Mouse (Mus musculus) heart, embryonic 15.5 days (tissue): ENCODE measurements at regions not wholly inside any gene's neighbourhood (a gene's known extent, or its start where the extent isn't known, plus 50 kb on each side); places are given as distances from the start of the nearest gene placed in this dataset.
"Not testable (repeated sequence)": the region's sequence is repeated elsewhere in the genome, so short reads cannot be mapped to it uniquely, and the experiment has no call there.

Source experiments
- ATAC-seq: fragments of 200-750 bp; cut with Nextera tagmentation; replicated peaks from 2 replicates; pipeline ENCODE4 v1.8.0; 2017; ENCODE audit warnings: low read depth, moderate TSS enrichment; ENCODE audit not compliant: insufficient number of reproducible peaks, insufficient read depth, low FRiP score
- H3K27ac ChIP-seq: fragments of 300-500 bp; sonication (generic); 2 replicates; pipeline ENCODE4 v1.5.1; 2015; ENCODE audit warnings: mild to moderate bottlenecking, inconsistent platforms
- H3K27me3 ChIP-seq: fragments of 300-500 bp; sonication (generic); 2 replicates; pipeline ENCODE4 v1.6.1; 2015; ENCODE audit warnings: inconsistent platforms
- H3K36me3 ChIP-seq: fragments of 300-500 bp; sonication (generic); 2 replicates; pipeline ENCODE4 v1.6.1; 2015; ENCODE audit warnings: mild to moderate bottlenecking, inconsistent platforms
- H3K4me1 ChIP-seq: fragments of 300-500 bp; sonication (generic); replicated peaks from 2 replicates; pipeline ENCODE4 v1.6.1; 2015; ENCODE audit warnings: inconsistent platforms
- H3K4me2 ChIP-seq: fragments of 300-500 bp; sonication (generic); 2 replicates; pipeline ENCODE4 v1.6.1; 2015; ENCODE audit warnings: inconsistent platforms, mild to moderate bottlenecking, moderate library complexity
- H3K4me3 ChIP-seq: fragments of 300-500 bp; sonication (generic); 2 replicates; pipeline ENCODE4 v1.5.1; 2015; ENCODE audit warnings: mild to moderate bottlenecking, inconsistent platforms
- H3K9ac ChIP-seq: fragments of 300-500 bp; sonication (generic); 2 replicates; pipeline ENCODE4 v1.6.1; 2015; ENCODE audit warnings: mild to moderate bottlenecking, inconsistent platforms
- H3K9me3 ChIP-seq: fragments of 300-500 bp; sonication (generic); replicated peaks from 2 replicates; pipeline ENCODE4 v1.6.1; 2016; ENCODE audit warnings: inconsistent platforms
- WGBS: fragments of 180-500 bp; shearing (Covaris S2); methylation state at CpG from one replicate; pipeline ENCODE4 v1.1.7; 2015; ENCODE audit warnings: mixed read lengths; 5-methylcytosine and 5-hydroxymethylcytosine counted together

DNA sequence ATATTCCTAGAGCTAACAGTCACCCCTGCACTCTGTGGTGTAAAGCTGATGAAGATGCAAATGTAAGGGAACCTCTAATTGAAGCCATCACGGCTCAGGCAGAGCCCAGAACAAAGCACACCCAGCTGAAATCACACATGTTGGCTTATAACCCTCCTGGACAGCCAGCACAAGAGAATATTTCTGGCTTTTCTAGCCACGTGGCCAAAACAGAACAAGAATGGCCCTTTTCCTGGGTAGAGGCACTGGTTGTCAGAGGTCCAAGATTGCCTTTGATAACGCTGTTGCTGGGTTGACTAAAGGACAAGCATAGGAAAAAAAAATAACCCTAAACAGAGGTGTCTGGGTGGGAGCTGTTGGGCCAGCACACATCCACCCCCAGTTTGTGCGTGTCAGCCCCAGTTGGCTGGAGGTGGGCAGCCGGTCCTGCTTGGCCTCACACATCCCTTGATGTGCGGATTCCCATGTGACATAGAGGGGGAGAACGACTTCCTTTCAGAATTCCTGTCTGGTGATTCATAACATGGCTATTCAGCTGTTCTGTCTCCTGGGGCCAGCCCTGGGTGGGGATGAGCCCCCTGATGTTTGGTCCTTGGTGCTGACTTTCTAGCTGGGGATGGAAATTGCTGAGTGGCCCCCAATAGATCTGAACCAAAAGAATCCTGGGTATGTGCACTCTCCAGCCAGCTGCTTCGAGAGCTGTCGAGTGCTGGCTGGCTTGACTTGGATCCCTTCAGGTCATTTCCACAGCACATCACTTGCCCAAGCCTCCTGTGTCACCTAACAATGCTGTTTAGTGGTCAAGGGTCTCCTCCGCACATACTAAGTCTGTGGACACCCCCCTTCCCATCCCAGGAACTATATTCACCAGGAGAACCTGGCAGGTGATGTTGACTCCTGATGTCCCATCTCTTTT, 107.6 kb downstream of the Bod1 start:
- 24% methylated on average over 10 of the region's 10 CpGs for WGBS
- no peaks in the 10 kb centered on the region for H3K9me3 ChIP-seq
- H3K36me3 ChIP-seq: no peaks in the 10 kb centered on the region
- 0 out of 2 replicates have a peak overlapping the region, but pooled peaks have one; percentile 3 for H3K4me2 ChIP-seq
- H3K9ac ChIP-seq: no peak overlapping the region
- H3K4me3 ChIP-seq: no peak overlapping the region
- H3K4me1 ChIP-seq: peaks cover 13% of the 10 kb centered on the region
- ATAC-seq: peak; percentile 53
- H3K27ac ChIP-seq: peak overlapping the region; percentile 64
- no peaks in the 10 kb centered on the region for H3K27me3 ChIP-seq

DNA sequence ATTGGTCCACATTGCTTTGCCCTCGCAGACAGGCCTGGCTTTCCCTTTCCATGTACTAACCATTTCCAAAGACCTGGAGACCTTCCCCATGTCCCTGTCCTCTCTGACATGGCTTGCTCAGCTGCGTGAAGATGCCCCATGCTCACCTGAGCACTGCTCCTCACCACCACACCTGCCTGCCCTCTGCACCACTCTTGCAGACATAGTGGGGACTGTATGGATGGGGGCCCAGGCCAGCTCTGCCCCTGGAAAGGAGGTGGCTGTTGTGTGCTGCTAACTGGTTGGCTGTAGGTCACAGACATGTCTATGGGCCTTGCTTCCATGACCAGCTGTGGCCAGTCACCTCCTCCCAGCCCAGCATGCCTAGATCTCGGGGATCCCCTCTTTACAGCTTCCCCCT, 108.7 kb downstream of the Bod1 start:
- WGBS: 88% methylated on average over 3 of the region's 3 CpGs
- Histone ChIP-seq H3K9ac (no peak overlapping the region), H3K27ac (no peak overlapping the region), H3K36me3 (no peaks in the 10 kb centered on the region), H3K4me3 (no peak overlapping the region), H3K9me3 (no peaks in the 10 kb centered on the region), H3K27me3 (no peaks in the 10 kb centered on the region), H3K4me1 (peaks cover 13% of the 10 kb centered on the region), H3K4me2 (no peak overlapping the region)
- no peak for ATAC-seq

DNA sequence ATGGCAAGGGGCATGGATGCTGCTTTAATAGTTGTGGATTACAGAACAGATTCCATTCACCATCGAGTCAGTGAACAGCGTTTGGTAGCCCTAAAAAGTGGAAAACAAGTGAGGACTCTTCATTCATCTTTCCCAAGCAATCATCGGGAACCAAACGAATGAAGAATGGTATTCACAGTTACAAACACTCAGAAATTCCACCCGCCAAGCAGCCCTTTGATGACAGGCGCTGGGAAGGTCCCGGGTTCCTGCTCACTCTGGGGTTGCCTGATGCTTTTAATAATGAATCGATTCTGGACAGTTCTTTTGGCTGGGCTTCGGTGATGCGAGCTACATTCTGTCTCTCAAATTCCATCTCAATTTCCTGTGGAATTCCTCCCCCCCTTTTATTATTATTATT, 110.9 kb downstream of the Bod1 start:
- Histone ChIP-seq H3K9me3 (no peaks in the 10 kb centered on the region), H3K27me3 (no peaks in the 10 kb centered on the region), H3K4me2 (no peak overlapping the region), H3K4me3 (no peak overlapping the region), H3K27ac (no peak overlapping the region), H3K9ac (no peak overlapping the region), H3K4me1 (peaks cover 13% of the 10 kb centered on the region), H3K36me3 (no peaks in the 10 kb centered on the region)
- WGBS: 55% methylated on average over 10 of the region's 10 CpGs
- no peak for ATAC-seq

DNA sequence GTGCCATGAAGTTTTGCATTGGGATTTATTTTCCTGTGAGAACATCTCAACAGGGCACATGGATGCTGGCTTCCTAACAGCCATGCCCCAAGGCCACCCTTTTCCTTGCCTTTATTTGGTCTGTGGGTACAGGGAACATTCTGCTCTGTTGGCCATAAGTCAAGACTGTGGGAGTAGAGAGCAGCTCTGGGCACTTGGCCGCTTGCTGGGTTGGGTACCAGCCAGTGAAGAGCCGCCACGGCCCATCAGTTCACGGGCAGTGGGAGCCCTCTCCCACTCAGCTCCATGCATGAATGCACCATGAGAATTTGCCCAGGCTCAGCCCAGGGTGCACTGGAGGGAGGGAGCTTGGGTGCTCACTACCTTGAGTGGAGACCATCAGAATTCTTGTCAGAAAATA, 116.6 kb downstream of the Bod1 start:
- 76% methylated on average over 4 of the region's 4 CpGs for WGBS
- H3K9ac ChIP-seq: no peak overlapping the region
- no peaks in the 10 kb centered on the region for H3K9me3 ChIP-seq
- H3K4me2 ChIP-seq: no peak overlapping the region
- no peak overlapping the region for H3K4me3 ChIP-seq
- ATAC-seq: no peak
- H3K4me1 ChIP-seq: peaks cover 16% of the 10 kb centered on the region
- no peaks in the 10 kb centered on the region for H3K36me3 ChIP-seq
- H3K27ac ChIP-seq: no peak overlapping the region
- no peaks in the 10 kb centered on the region for H3K27me3 ChIP-seq

DNA sequence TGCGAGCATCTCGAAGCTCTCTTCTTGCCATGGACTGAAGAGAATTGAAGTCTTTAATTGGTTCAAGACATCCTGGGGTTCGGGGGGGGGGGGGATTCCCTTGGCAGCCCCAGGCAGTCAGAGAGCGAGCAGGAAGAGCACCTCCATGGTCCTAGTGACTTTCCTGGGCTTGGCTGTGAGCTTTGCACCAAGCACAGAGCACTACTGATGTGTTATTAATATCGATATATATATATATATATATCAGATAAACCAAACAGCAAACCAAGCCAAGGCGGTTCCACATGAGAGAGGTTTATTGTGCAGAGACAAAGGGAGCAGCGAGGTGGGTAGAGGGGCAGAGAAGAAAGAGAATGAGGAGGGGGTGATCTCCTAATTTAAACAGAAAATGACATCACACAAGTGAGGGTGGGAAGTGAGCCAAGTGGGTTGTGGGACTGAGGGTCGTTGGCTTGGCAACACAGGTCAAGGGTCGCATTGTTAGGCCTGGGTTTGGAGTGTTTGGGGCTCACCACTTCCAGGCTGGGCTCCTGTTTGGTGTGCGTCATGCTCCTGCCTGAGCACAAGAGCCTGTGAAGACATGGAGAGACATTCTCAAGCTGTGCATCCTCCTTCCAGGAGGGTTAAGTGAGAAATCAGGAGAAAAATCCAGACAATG, 119.9 kb downstream of the Bod1 start:
- H3K4me2 ChIP-seq: no peak overlapping the region
- no peak for ATAC-seq
- no peak overlapping the region for H3K9ac ChIP-seq
- no peaks in the 10 kb centered on the region for H3K27me3 ChIP-seq
- peak overlapping the region; percentile 62 for H3K27ac ChIP-seq
- WGBS: 62% methylated on average over 10 of the region's 10 CpGs
- no peaks in the 10 kb centered on the region for H3K9me3 ChIP-seq
- H3K36me3 ChIP-seq: no peaks in the 10 kb centered on the region
- H3K4me3 ChIP-seq: no peak overlapping the region
- peaks cover 16% of the 10 kb centered on the region for H3K4me1 ChIP-seq

DNA sequence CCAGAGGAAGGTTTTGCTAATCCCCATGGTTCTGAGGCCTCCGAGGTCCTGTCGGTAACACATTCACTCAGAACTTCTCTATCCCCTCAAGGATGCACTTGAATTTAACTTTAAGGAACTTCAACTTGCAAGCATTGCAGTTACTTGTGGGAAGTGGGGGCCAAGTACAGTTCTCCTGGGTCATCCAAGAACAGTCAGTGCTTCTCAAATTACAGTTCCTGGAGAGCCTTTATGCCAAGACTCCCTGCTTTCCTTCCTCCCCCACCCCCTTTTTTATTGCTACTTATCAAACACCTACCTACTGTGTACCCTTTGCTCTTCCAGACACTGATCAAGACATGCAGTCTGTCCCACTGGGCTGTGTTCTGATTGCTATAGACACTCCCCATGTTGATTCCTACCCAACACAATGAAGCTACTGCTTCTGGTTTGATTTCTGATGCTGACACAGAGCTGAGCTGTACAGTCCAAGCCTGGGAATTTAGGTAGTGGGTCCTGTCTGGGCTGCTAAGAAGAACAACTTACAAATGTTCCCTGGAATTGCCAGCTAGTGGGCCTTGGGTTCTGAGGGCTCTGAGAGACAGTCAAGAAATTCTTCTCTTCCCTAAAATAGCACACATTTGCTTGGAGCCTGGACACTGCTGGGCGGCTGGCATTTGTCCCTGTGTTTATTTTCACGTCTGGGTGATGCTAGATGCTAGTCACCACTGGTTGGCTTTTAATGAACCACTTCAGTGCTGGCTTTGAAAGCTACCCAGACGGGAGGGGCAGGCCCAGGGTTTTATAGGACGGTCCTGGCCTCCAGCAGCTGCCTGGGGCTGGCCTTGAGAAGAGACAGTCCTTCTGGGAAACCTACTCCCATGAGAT, 120.7 kb downstream of the Bod1 start:
- 40% methylated on average over 6 of the region's 6 CpGs for WGBS
- H3K4me1 ChIP-seq: peaks cover 16% of the 10 kb centered on the region
- H3K27ac ChIP-seq: peak overlapping the region; percentile 62
- no peaks in the 10 kb centered on the region for H3K27me3 ChIP-seq
- H3K9me3 ChIP-seq: no peaks in the 10 kb centered on the region
- ATAC-seq: peak; percentile 79
- no peak overlapping the region for H3K4me2 ChIP-seq
- no peak overlapping the region for H3K9ac ChIP-seq
- H3K36me3 ChIP-seq: no peaks in the 10 kb centered on the region
- no peak overlapping the region for H3K4me3 ChIP-seq

DNA sequence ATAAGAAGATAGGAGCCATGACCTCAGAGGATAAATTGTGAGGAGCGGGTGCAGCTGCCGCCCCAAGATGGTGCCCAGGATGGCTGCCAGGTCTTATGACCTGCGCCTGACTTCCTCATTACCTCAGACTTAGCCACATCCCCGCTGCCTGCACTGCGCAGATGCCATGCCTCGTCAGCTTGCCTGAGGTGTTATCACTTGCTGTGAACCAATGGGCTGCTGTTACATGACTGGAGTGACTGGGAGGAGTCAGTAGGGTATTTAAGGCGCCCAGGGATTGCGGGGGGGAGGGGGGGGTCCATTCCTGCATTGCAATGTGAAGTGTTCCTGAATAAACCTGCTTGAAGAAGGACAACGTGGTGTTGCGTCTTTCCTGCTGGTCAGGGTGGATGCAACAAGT, 126.2 kb downstream of the Bod1 start:
- H3K27me3 ChIP-seq, H3K4me3 ChIP-seq, H3K36me3 ChIP-seq, H3K9me3 ChIP-seq, H3K27ac ChIP-seq, H3K4me2 ChIP-seq, ATAC-seq, H3K9ac ChIP-seq: not testable (repeated sequence)
- peaks cover 15% of the 10 kb centered on the region for H3K4me1 ChIP-seq
- 75% methylated on average over 10 of the region's 10 CpGs for WGBS

DNA sequence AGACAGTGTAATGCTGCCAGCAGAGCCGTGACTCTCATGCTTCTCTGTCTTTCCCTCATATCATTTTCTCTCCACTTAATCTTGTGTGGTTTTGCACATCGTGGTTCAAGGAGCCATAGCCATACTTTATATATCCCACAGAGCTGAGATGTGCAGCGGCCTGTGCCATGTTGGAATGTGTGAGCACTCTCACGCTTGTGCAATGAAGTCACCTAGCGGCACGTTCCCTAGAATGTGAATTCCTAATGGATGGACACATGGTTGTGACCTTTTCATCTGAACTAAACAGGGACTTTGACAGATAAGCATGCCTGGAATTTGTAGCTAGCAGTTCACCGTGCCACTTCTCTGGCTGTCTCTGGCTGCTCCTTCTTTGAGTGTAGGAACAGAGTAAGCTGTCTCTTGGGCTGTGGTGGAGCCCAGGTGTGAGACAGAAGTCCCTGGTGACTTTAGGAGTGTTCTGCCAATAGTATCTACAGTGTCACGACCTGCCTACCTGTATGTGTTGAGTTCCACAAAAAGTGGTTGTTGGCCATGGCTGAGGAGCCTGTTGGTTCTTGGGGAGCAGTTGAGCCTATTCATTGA, 129.0 kb downstream of the Bod1 start:
- Histone ChIP-seq H3K4me2 (no peak overlapping the region), H3K27ac (peak overlapping the region; percentile 69), H3K4me3 (no peak overlapping the region), H3K9ac (no peak overlapping the region), H3K4me1 (peaks cover 13% of the 10 kb centered on the region), H3K27me3 (no peaks in the 10 kb centered on the region), H3K9me3 (no peaks in the 10 kb centered on the region), H3K36me3 (no peaks in the 10 kb centered on the region)
- ATAC-seq: peak; percentile 73
- WGBS: 34% methylated on average over 8 of the region's 8 CpGs

DNA sequence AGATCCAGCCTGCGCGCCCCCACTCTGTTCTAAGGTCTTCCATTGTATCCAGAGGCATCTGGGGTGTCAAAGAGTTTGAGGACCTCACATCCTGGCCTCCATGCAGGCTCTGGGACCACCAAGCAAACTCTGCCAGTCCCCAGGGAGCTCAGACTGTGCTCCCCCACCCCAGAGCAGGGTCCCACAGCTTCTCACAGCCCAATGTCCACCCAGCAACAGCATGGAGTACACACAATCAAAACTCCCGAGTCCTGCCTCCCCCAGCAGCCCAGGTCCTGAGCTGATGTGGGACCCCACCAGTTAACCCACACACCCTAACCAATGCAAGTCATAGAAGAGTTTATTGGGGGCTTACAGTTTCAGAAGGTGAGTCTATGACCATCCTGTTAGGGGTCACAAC, 130.3 kb downstream of the Bod1 start:
- Histone ChIP-seq H3K4me2 (no peak overlapping the region), H3K9ac (no peak overlapping the region), H3K4me3 (no peak overlapping the region), H3K27ac (no peak overlapping the region), H3K36me3 (no peaks in the 10 kb centered on the region), H3K4me1 (peaks cover 13% of the 10 kb centered on the region), H3K9me3 (no peaks in the 10 kb centered on the region), H3K27me3 (no peaks in the 10 kb centered on the region)
- WGBS: 93% methylated on average over 3 of the region's 3 CpGs
- no peak for ATAC-seq

DNA sequence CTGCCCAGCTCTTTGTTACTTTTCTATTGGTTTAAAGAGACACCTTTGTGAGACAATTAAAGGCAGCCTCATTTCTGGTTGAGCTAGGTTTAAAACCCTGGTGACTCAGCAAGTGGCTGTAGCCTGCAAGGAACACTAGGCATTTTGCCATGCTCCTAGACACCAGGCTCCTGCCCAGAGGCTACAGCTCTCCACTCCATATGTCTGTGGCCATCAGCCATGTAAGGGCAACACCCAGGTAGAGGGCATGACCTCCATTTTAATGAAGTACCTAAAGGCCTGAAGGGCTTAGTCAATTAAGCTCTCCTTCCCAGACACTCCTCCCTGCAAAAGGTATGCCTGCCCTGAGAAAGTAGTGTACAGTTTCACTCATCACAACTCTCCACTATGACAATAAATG, 130.9 kb downstream of the Bod1 start:
- Histone ChIP-seq H3K9me3 (no peaks in the 10 kb centered on the region), H3K9ac (no peak overlapping the region), H3K4me1 (peaks cover 13% of the 10 kb centered on the region), H3K27ac (no peak overlapping the region), H3K4me3 (no peak overlapping the region), H3K4me2 (no peak overlapping the region), H3K27me3 (no peaks in the 10 kb centered on the region), H3K36me3 (no peaks in the 10 kb centered on the region)
- no peak for ATAC-seq

DNA sequence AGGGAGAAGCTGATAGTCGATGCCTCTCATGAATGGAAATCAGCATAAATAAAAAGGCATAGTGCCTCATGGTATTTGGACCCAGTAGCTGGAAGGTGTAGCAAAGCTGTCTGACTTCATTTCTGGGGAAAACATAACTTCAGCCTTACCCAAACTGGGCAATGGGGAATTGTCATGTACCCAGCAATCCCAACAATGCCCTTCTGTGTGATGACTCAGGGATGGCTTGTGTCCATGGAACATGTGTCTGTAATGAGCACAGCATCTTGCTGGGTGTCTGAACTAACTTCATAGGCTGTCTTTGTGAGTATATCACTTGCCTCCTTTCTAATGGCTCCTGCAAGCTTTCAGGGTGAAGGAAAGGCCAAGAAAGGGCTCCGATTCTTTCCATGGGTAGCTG, 140.3 kb downstream of the Bod1 start:
- Histone ChIP-seq H3K4me1 (peaks cover 5% of the 10 kb centered on the region; the same call in 1 of the 2 replicates), H3K9me3 (no peaks in the 10 kb centered on the region), H3K4me3 (no peak overlapping the region), H3K9ac (no peak overlapping the region), H3K36me3 (no peaks in the 10 kb centered on the region), H3K27me3 (no peaks in the 10 kb centered on the region), H3K27ac (no peak overlapping the region), H3K4me2 (no peak overlapping the region)
- WGBS: 87% methylated on average over 2 of the region's 2 CpGs
- ATAC-seq: no peak
